Mouse (Mus musculus) layer of hippocampus, postnatal 25 days (tissue): ENCODE measurements around the gene Trpm3. TPM values are rescaled to one million over a fixed set of nuclear protein-coding genes. Genes with fewer than 3 reads are reported as not detected.
A peak's percentile ranks its signal among the peaks of the same experiment; 100 is the strongest.

ENCODE experiments used
- DNase-seq, 2 experiments: peaks; one replicate each; pipeline ENCODE4 v3.0.0; 2022; ENCODE audit warnings: mixed read lengths in 2 of 2, low spot score in 1 of 2; ENCODE audit errors: extremely low spot score in 1 of 2
- total RNA-seq, 2 experiments: library from RNA; stranded (reverse); gene quantifications; 2 replicates each; pipeline ENCODE4 v1.2.3; 2021

The Trpm3 gene
- total RNA-seq, 2 experiments from 2014 or later, result 46.2 to 55.0 TPM

GRCm38 (mm10) chr19:22729846-22730245, 591.0 kb downstream of the Trpm3 start:
- DNase-seq, result no peak

GRCm38 (mm10) chr19:22730971-22731370, 592.1 kb downstream of the Trpm3 start:
- no peak for DNase-seq

DNA sequence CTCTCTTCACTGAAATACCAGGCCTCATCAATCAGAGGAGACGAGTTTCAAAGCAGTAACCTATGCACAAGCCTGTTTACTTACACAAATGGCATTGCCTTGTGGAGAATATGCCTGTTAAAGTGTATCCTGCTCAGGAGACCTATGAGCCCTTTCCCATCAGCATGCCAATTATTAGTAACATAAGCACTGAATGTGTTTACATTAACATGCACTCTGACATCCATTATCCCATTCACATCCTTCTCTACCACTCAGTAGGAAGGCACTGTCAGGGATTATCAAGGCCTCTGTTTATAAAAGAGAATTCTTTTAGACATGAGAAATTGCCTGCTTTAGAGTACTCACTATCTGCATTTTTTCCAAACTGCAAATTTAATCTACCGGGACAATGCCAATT, 598.0 kb downstream of the Trpm3 start:
- no peak for DNase-seq

- DNase-seq, result no peak
Observed at GRCm38 (mm10) chr19:22739240-22739639, 600.4 kb downstream of the Trpm3 start.

DNA sequence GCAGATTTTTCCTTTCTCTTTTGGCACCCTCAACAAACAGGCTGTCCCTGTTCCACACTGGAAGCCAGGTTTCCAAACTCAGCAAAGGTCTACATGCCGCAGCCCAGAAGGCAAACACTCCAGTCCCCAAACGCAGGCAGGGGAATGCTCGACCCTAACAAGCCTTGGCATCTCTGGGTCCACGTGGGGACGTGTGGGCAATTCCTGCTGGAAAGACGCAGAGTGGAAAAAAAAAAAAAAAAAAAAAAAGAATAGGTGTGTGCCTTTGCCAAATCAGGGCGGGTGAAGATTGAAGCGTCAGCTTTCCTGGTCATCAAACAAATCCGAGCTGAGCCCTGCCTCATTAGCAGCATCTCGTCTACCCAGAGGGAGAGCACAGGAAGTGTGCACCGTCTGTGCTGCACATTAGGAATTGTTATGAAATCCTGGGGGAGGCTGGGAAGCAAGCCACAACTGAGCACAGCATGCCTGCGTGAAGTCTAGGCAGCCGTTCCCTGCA, 614.5 kb downstream of the Trpm3 start:
- DNase-seq, result peak; percentile 45 to 48

- DNase-seq, result no peak
Observed at GRCm38 (mm10) chr19:22754071-22754470, 615.2 kb downstream of the Trpm3 start.

DNA sequence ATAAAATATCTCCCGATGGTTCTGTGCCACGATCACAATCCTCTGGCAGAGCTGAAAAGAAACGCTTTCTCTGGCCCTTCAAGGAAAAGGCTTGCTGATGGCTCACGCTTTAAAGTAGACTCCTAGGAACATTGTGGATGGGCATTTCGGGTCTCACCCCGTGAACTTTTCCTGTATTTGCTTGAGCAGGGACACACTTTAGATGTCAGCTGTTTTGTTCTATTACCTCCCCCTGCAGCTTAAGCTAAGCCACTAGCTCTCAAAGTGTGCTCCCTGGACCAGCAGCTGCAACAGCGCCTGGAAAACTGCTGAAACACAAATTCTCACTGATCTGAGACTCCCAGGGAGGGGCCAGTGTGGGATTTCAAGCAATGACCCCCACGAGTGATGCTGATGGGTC, 615.7 kb downstream of the Trpm3 start:
- no peak for DNase-seq

GRCm38 (mm10) chr19:22758496-22758895, 619.6 kb downstream of the Trpm3 start:
- no peak for DNase-seq

DNA sequence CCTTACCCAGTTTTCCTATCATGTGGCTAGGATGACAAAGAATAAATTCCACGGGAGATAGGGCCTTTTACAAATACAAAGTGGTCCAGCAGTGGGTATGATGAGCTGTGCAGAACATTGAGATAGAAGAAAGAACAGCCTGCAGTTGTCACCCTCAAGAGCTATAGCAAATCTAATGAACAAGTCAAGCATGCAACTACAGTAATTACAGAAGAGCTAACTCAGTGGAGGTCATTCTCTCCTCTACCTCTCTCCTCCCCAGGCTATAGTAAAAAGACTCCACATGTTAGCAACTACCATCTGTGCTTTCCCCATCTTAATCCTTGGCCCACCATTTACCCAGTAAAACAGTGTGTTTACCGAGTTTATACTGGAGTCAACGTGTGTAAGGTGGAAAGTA, 629.4 kb downstream of the Trpm3 start:
- no peak for DNase-seq

GRCm38 (mm10) chr19:22775191-22775695, 636.4 kb downstream of the Trpm3 start:
- no peak for DNase-seq

DNA sequence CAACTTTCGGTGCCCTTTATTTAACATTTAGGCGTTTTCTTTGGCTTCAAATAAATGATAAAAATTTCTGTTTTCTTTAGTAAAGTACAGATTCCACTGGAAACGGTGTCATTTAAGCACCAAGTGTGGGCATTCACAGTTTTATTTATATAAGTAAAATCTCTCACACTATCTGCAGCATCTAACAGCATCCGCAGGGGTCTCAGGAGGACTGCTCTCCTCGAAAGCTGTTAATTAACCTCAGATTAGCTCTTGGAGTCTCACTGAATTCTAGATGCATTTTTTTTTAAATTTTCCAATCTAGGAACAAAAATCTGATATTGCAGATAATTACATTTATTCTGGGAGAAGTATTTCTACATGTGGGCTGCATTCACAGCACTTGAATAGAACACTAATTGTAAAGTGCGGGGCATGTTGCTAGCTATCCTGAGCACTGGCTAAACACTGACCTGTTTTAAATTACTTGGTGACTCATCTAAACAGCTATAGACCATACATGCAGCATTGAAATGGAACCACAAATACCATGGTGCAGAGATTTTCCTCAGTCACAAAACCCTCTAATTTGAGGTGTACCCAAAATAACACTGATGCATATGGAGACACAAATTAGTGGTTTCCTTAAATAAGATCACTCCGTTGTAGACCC, 641.5 kb downstream of the Trpm3 start:
- no peak for DNase-seq

- no peak for DNase-seq
Observed at GRCm38 (mm10) chr19:22781579-22781978, 642.7 kb downstream of the Trpm3 start.

DNA sequence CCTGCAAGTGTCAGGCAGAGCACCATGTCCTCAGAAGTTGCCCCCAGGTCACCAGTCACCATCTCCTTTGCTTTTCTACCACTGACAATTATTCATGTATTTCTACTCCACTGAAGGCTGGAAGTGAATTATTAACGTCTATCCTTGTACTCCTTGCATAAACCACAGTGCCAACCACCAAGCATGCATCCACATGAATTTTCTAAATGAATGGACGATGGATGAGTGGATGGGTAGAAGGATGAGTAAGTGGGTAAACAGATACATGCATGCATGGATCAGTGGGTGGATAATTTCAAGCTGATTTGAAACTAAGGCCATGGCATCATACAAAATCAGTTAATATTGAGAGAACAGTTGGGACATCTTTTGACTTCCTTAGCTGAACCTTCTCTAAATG, 644.9 kb downstream of the Trpm3 start:
- DNase-seq, result no peak

GRCm38 (mm10) chr19:22789753-22790152, 650.9 kb downstream of the Trpm3 start:
- DNase-seq, result no peak

DNA sequence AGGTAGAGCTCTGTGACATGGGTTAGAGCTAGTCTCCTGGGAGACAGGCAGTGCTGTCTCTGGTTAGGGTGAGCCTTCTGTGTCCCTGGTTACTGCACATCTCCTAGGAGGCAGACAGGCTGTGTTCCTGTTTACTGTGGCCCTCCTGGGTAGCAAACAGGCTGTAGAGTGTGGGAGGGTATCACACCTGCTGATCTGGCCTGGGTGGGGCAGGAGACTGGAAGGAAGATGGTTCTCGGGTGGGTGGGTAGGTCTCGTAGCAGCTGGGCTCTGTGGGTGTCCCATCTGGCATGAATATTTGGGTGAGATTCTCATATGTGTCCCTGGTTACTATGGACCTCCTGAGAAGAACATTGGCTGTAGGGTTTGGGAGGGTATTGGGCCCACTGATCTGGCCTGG, 658.1 kb downstream of the Trpm3 start:
- peak in 1 of 2 experiments; percentile 12 for DNase-seq

- no peak for DNase-seq
Observed at GRCm38 (mm10) chr19:22800471-22800870, 661.6 kb downstream of the Trpm3 start.

- no peak for DNase-seq
Observed at GRCm38 (mm10) chr19:22803396-22803795, 664.5 kb downstream of the Trpm3 start.

DNA sequence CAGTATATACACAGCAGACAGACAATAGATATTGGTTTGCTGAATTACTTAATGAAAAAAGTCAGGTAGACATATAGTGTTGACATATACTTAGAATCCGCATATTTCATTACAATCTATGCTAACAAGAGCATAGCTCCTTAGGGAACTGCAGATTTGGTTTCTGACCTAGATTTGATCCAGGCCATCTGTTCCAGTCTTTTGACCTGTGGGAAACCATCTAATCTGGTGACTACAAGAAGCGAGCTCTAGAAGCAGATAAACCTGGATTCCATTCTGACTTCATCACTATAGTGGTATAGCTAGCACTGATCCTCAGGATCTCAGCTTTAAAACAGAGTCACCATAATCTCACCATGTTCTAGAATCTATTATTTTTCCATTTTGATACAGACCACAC, 665.5 kb downstream of the Trpm3 start:
- DNase-seq, result no peak

- no peak for DNase-seq
Observed at GRCm38 (mm10) chr19:22810247-22810646, 671.4 kb downstream of the Trpm3 start.

- no peak for DNase-seq
Observed at GRCm38 (mm10) chr19:22821741-22822140, 682.9 kb downstream of the Trpm3 start.

DNA sequence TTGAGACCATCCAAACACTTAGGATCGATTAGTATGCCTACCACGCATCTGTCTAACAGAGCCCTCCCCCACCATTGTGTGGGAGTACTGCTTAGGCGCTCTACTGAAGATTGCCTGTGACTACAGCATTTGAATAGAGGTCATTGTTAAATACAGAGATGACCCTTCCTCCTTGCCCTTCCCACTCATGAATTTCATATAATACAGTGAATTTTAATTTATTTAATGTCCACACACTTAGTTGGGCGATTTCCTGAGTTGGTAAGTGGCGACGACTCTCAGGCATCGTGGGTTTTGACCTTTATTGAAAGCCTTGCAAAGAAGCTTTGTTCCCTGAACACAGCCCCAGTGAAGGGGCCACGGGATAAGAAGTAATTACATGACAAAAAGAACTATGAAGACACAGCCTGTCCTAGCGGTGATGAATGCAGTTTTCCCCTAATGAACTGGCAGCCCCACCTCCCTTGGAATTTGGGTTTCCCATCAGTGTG, 684.7 kb downstream of the Trpm3 start:
- no peak for DNase-seq

DNA sequence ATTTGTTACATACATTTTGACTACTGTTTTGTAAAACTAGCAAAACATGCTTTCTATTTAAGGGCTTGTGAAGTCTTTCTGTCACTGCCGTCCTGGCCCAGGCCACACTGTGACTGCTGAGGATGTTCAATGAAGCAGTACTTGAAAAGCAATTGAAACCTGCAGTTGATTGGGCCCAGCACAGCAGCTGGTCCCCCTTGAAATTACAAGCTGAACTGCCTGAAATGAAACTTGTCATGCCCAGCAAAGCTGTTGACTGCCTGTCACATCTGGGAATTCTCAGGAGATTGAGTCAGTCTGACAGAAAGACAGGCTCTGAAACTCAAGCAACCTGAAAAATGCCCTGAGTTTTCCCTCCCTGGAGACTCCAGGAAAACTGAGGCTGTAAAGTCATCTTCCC, 687.0 kb downstream of the Trpm3 start:
- DNase-seq, result no peak
